Mouse (Mus musculus): ENCODE measurements around the gene Tas1r1. TPM values are rescaled to one million over a fixed set of nuclear protein-coding genes. Genes with fewer than 3 reads are reported as not detected.
"Not testable (repeated sequence)": the region's sequence is repeated elsewhere in the genome, so short reads cannot be mapped to it uniquely, and the experiment has no call there.

Gene Tas1r1
- polyA plus RNA-seq, 1 experiment from 2014 or later, result 1.3 TPM

DNA sequence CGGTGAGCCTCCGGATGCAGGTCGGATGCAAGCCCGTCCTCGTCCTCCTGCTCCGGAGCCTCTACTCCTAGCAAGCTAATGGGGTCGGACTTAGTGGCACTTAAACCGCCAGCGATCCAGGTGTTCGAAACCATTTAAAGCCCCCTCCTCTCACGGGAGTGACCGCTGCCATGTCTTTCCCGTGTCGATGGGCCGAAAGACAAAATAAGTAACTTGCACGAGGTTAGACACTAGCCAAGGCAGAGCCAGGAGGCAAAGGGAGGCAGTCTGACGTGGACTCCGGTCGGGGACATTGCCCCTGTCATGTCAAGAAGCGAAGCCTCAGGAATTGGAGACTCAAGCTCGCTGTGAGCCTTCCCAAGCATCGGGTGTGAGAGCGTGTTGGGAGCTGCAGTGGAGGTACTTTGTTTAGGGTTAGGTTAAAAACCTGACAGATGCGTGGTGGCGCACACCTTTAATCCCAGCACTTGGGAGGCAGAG is 1.5 kb upstream of the Tas1r1 start:
- WGBS, result 5% methylated on average over 25 of the region's 25 CpGs
- no peak overlapping the region for H3K27ac ChIP-seq (replicated peaks)
- ATAC-seq (ENCODE audit: low read depth), result no peak
- H3K27me3 ChIP-seq, result no peaks in the 10 kb centered on the region
- peak overlapping the region; percentile 99 for H3K4me3 ChIP-seq
- H3K9me3 ChIP-seq, result no peaks in the 10 kb centered on the region
- peaks cover 21% of the 10 kb centered on the region for H3K4me1 ChIP-seq (replicated peaks)
- peaks cover 40% of the 10 kb centered on the region for H3K36me3 ChIP-seq
- peak overlapping the region; percentile 96 for H3K9ac ChIP-seq
- peak overlapping the region; percentile 98 for H3K4me2 ChIP-seq

DNA sequence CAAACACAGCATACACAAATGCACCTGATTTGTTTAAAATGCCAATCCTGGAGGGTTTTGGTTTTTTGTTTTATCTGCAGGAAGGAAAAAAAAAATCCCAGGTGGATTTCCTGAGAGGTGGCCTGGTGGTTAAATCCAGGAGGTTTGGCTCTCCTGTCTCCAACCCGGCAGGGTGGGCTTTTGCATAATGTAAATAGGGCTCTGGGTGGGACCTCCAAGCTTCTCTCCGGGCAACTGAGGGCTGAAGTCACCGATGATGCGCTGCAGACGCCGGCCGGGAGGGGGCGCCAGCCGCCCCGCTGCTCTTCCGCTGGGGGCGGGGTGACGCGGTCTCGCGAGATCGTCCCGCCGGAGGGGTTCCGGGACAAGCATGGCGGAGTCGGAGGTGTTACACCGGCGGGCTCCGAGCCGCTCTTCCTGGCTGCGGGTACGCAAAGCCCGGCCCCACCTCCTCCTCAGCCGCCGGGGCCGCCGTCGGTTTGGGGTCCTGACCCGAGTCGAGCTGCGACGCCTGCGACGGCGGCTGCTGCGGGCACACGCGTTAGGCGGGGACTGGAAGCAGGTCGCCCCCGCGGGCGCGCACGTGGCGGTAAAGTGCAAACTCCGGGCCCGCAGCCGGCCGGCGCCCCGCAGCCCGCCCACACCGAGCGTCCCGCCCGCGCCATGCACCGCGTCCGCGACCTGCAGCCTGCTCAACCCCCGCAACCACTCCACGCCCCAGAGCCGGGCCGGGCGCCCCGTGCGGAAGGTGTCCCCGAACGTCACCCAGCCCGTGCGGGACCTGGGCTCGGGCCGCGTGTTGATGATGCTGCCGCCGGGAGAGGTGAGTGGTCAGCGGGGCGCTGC is 840 bp upstream of the Tas1r1 start, which contains the start of gene Nol9:
TSS of gene Nol9 (plus strand) at position 337 of the 846 bp plus-strand sequence.
- peak; percentile 87 for ATAC-seq (ENCODE audit: low read depth)
- Histone ChIP-seq H3K27ac (replicated peaks) (no peak within 1 kb of the TSS), H3K9ac (peak within 1 kb of the TSS; percentile 96), H3K4me2 (peak within 1 kb of the TSS; percentile 98), H3K4me3 (peak within 1 kb of the TSS; percentile 99), H3K27me3 (no peaks in the 10 kb centered on the region), H3K9me3 (no peaks in the 10 kb centered on the region), H3K4me1 (replicated peaks) (peaks cover 21% of the 10 kb centered on the region), H3K36me3 (peaks cover 33% of the 10 kb centered on the region)
- WGBS, result under 1% methylated on average over 83 of the region's 86 CpGs

DNA sequence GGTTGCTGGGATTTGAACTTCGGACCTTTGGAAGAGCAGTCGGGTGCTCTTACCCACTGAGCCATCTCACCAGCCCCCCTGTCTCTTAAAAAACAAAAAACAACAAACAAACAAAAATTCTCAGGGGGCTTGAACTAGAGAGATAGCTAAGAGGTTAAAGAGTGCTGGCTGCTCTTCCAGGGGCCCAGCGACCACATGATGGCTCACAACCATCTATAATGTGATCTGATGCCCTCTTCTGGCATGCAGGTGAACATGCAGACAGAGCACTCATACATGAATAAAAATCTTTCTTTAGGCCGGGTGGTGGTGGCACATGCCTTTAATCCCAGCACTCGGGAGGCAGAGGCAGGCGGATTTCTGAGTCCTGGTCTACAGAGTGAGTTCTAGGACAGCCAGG is 1.9 kb downstream of the Tas1r1 start:
- H3K4me2 ChIP-seq; H3K4me3 ChIP-seq; H3K27ac ChIP-seq (replicated peaks); ATAC-seq (ENCODE audit: low read depth); H3K27me3 ChIP-seq; H3K9ac ChIP-seq; H3K36me3 ChIP-seq; H3K9me3 ChIP-seq: not testable (repeated sequence)
- H3K4me1 ChIP-seq (replicated peaks), result peaks cover 21% of the 10 kb centered on the region
- WGBS, result 86% methylated on average over 6 of the region's 6 CpGs

DNA sequence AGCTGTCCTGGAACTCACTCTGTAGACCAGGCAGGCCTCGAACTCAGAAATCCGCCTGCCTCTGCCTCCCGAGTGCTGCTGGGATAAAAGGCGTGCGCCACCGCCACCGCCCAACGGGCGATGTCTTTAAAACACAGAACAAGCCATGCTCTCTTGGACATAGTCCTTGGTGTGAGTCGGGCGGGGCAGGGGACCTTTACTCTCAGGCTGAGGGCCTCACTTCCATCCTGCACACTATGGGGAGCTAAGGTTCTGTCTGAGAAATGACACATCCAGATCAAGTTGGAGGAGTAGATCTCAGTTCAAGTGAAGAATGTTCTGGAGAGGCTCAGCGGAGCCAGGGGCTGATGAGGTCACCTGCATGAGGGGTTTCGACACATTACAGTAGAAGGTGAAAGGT is 5.4 kb downstream of the Tas1r1 start:
- peaks cover 25% of the 10 kb centered on the region for H3K4me1 ChIP-seq (replicated peaks)
- ATAC-seq (ENCODE audit: low read depth), result no peak
- no peaks in the 10 kb centered on the region for H3K27me3 ChIP-seq
- H3K36me3 ChIP-seq, result no peaks in the 10 kb centered on the region
- no peak overlapping the region for H3K9ac ChIP-seq
- H3K27ac ChIP-seq (replicated peaks), result no peak overlapping the region
- WGBS, result 90% methylated on average over 13 of the region's 13 CpGs
- H3K4me3 ChIP-seq, result no peak overlapping the region
- H3K9me3 ChIP-seq, result no peaks in the 10 kb centered on the region
- H3K4me2 ChIP-seq, result no peak overlapping the region

DNA sequence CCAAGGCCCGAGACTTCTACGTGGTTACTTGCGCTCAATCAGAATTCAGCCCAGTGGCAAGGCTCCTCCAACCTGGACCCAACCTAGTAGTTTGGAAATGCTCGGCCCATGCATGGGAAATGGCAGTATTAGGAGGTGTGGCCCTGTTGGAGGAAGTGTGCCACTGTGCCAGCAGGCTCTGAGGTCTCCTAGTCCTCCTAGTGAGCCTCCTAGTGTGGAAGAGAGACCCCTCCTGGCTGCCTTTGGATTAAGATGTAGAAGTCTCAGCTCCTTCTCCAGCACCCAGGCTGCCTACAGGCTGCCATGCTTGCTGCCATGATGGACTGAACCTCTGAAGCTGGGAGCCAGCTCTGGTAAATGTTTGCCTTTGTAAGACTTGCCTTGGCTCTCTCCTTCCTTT is 8.4 kb downstream of the Tas1r1 start:
- 0 out of 2 replicates have a peak overlapping the region, but pooled peaks have one; percentile 17 for H3K9ac ChIP-seq
- H3K27ac ChIP-seq (replicated peaks), result no peak overlapping the region

DNA sequence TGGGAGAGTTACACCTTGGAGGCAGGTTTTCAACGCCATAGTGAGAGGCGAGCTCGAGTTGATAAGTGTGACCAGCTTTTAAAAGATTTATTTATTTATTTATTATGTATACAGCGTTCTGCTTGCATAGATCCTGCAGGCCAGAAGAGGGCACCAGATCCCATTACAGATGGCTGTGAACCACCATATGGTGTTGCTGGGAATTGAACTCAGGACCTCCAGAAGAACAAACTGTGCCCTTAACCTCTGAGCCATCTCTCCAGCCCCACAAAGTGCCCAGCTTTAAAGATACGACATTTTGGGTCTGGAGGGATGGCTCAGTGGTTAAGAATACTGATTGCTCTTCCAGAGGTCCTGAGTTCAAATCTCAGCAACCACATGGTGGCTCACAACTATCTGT is 9.3 kb downstream of the Tas1r1 start:
- peak overlapping the region; percentile 92 for H3K4me2 ChIP-seq
- no peak overlapping the region for H3K27ac ChIP-seq (replicated peaks)
- peaks cover 7% of the 10 kb centered on the region; the same call in 1 of the 2 replicates for H3K36me3 ChIP-seq
- H3K4me3 ChIP-seq, result peak overlapping the region; percentile 84; the same call in 1 of the 2 replicates
- H3K9me3 ChIP-seq, result no peaks in the 10 kb centered on the region
- no peaks in the 10 kb centered on the region for H3K27me3 ChIP-seq
- ATAC-seq (ENCODE audit: low read depth), result no peak
- 42% methylated on average over 5 of the region's 5 CpGs for WGBS
- peaks cover 57% of the 10 kb centered on the region for H3K4me1 ChIP-seq (replicated peaks)
- peak overlapping the region; percentile 72; the same call in 1 of the 2 replicates for H3K9ac ChIP-seq

More for the DNA sequence above, 8.4 kb downstream of the Tas1r1 start:
- 62% methylated on average over 4 of the region's 4 CpGs for WGBS
- H3K4me3 ChIP-seq, result no peak overlapping the region
- H3K4me1 ChIP-seq (replicated peaks), result peaks cover 48% of the 10 kb centered on the region
- H3K36me3 ChIP-seq, result no peaks in the 10 kb centered on the region
- H3K4me2 ChIP-seq, result no peak overlapping the region
- H3K9me3 ChIP-seq, result no peaks in the 10 kb centered on the region
- H3K27me3 ChIP-seq, result no peaks in the 10 kb centered on the region
- ATAC-seq (ENCODE audit: low read depth), result no peak

DNA sequence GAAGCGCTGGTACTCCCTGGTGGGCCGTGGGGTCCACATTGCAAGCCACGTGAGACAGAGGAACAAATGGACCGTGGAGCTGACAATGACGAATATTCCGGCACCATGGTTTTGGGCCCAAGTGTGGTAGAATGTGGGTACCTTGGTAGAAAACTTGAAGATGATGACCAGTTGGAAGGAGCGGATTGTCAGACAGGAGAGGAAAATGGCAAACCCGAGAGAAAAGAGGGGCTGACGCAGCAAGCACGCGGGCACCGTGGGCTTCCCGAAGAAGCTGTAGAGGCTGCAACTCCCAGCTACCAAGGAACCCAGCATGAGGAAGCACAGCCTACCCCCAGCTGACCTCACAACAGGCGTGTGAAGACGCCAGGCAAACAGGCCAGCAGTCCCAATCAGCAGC is 9.9 kb downstream of the Tas1r1 start:
- peaks cover 12% of the 10 kb centered on the region; the same call in 1 of the 2 replicates for H3K36me3 ChIP-seq
- WGBS, result 58% methylated on average over 15 of the region's 15 CpGs
- H3K9ac ChIP-seq, result peak overlapping the region; percentile 72
- peak overlapping the region; percentile 84 for H3K4me3 ChIP-seq
- H3K27ac ChIP-seq (replicated peaks), result no peak overlapping the region
- no peaks in the 10 kb centered on the region for H3K9me3 ChIP-seq
- H3K27me3 ChIP-seq, result no peaks in the 10 kb centered on the region
- peak overlapping the region; percentile 92 for H3K4me2 ChIP-seq
- H3K4me1 ChIP-seq (replicated peaks), result peaks cover 64% of the 10 kb centered on the region
- ATAC-seq (ENCODE audit: low read depth), result no peak

DNA sequence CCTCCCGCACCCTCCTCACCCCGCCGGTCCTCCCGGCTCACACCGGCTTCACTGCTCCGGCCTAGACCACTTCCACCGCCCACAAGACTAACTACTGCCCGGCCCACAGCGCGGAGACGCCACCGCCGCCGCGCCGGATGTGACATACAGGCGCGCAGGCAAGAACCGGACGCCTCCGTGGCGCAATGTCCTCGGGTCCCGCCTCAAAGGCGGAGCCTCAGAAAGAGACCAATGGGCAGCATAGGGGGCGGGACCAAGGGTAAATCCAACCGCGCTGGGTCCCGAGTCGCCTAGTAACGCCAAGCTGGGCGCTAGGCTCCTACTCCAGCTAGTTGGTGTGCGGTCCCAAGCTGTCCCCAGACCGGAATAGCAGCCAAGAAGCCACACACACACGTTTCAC is 10.8 kb downstream of the Tas1r1 start, which contains the start of gene Zbtb48:
TSS of gene Zbtb48 (minus strand) at position 148 of the 400 bp plus-strand sequence.
- Histone ChIP-seq H3K9ac (peak within 1 kb of the TSS; percentile 87), H3K27ac (replicated peaks) (peak within 1 kb of the TSS; percentile 76), H3K4me2 (peak within 1 kb of the TSS; percentile 92), H3K36me3 (peaks cover 21% of the 10 kb centered on the region), H3K9me3 (no peaks in the 10 kb centered on the region), H3K4me1 (replicated peaks) (peaks cover 70% of the 10 kb centered on the region), H3K4me3 (peak within 1 kb of the TSS; percentile 84), H3K27me3 (no peaks in the 10 kb centered on the region)
- peak; percentile 98 for ATAC-seq (ENCODE audit: low read depth)
- under 1% methylated on average over 35 of the region's 35 CpGs for WGBS

DNA sequence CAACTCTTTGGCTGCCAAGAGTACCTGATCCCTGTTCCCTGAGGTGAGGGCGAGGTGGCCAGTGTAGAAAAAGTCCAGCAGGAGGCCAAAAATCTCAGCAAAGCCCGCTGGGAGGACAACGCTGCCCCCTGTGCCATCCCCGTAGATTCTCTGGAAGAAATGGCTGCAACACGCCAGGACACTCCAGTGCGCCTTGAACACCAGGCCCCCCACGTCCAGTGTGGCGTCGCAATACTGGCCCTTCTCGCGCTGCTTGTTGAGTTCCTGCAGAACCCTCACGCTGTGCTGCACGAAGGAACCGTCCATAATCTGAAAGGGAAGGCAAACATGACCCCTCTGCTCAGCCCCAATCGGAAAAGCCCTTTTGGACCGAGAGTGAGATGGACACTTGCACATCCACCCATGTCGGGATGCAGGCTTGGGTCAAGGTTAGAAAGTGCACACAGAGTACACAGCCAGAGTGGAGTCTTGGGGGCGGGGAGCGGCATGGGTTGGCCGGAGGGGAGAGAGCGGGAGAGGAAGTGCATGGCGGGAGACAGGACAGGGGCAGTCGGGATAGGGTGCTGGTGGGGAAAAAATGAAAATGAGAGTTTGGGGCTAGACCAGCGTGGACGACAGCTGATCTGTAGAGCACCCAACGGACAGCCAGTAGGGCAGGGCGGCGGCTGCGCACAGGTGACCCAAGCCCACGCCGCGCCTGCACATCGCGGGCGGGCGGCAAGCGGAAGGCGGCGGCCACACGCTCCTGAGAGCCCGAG is 11.4 kb downstream of the Tas1r1 start:
- peaks cover 70% of the 10 kb centered on the region for H3K4me1 ChIP-seq (replicated peaks)
- H3K27me3 ChIP-seq, result no peaks in the 10 kb centered on the region
- H3K27ac ChIP-seq (replicated peaks), result peak overlapping the region; percentile 76
- ATAC-seq (ENCODE audit: low read depth), result peak; percentile 76
- H3K4me2 ChIP-seq, result peak overlapping the region; percentile 92
- H3K36me3 ChIP-seq, result peaks cover 27% of the 10 kb centered on the region
- peak overlapping the region; percentile 84 for H3K4me3 ChIP-seq
- H3K9me3 ChIP-seq, result no peaks in the 10 kb centered on the region
- WGBS, result 2% methylated on average over 41 of the region's 41 CpGs
- H3K9ac ChIP-seq, result peak overlapping the region; percentile 87

DNA sequence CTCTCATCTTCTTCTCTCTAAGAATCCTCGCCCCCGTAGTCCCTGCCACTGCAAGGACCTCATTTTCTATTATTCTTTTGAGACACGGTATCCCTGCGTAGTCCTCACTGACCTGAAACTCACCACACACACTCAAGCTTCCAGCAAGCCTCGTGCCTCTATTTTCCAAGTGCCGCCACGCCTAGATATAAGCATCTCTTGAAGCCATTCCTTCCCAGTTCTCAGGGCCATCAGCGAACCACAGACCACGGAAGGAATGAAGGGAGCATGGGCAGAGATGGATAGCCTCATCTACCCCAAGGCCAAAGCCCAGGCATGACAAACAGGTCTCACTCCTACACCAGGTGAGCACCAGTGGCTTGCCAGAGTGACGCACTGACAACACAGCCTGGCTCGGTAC is 13.8 kb downstream of the Tas1r1 start:
- H3K27ac ChIP-seq (replicated peaks), result no peak overlapping the region
- WGBS, result 93% methylated on average over 11 of the region's 11 CpGs
- peaks cover 58% of the 10 kb centered on the region for H3K4me1 ChIP-seq (replicated peaks)
- no peak for ATAC-seq (ENCODE audit: low read depth)
- peaks cover 51% of the 10 kb centered on the region for H3K36me3 ChIP-seq
- no peaks in the 10 kb centered on the region for H3K27me3 ChIP-seq
- H3K4me3 ChIP-seq, result no peak overlapping the region
- H3K4me2 ChIP-seq, result no peak overlapping the region
- H3K9ac ChIP-seq, result peak overlapping the region; percentile 87; the same call in 1 of the 2 replicates
- no peaks in the 10 kb centered on the region for H3K9me3 ChIP-seq

DNA sequence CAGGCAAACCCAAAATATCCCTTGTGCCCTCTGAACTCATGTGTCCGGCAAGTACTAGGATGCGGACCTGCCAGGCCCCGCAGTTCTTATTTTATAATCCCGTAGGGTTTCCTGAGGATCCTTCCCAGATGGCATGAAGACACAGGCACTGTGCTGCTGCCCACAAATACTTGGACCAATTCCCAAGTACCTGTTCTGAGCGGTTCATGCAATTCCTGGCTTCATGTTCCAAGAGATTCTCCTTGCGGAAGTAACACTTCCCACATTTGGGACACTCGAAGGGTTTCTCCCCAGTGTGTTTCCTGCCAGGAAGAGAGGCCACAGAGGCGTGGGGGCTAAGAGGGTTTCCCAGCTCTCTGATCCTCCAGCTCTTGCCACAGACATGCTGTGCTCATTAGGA is 15.9 kb downstream of the Tas1r1 start:
- Histone ChIP-seq H3K27ac (replicated peaks) (no peak overlapping the region), H3K36me3 (peaks cover 66% of the 10 kb centered on the region), H3K27me3 (no peaks in the 10 kb centered on the region), H3K9me3 (no peaks in the 10 kb centered on the region), H3K4me2 (no peak overlapping the region), H3K9ac (no peak overlapping the region), H3K4me3 (no peak overlapping the region), H3K4me1 (replicated peaks) (peaks cover 43% of the 10 kb centered on the region)
- WGBS, result 86% methylated on average over 8 of the region's 8 CpGs
- no peak for ATAC-seq (ENCODE audit: low read depth)

DNA sequence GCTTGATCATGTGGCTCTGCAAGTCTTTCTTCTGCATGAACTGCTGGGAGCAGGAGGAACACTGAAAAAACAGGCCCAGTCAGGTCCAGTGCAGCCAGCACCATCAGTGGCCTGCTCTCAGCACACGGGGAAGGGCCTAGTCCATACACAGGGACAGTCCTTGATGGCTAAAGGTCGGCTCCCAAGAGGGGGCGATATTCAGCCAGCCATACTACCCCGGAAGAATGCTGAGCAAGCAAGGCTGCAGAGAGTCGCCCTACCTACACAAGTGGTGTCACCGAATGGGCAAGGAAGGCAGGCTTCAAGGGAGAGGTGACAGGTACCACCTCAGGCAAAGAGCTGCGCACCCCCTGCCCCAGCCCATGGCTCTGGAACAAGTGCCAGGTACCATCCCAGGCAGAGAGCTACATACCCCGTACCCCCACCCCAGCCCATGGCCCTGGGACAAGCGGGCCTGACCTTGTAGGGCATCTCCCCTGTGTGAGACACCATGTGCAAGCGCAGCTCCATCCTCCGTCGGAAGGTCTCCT is 16.7 kb downstream of the Tas1r1 start:
- Histone ChIP-seq H3K9me3 (no peaks in the 10 kb centered on the region), H3K4me1 (replicated peaks) (peaks cover 38% of the 10 kb centered on the region), H3K9ac (no peak overlapping the region), H3K36me3 (peaks cover 66% of the 10 kb centered on the region), H3K4me3 (no peak overlapping the region), H3K27me3 (no peaks in the 10 kb centered on the region), H3K27ac (replicated peaks) (no peak overlapping the region), H3K4me2 (no peak overlapping the region)
- ATAC-seq (ENCODE audit: low read depth), result no peak
- 79% methylated on average over 12 of the region's 12 CpGs for WGBS
